Comparison of ENCODE assay signal across 20 mouse cellular contexts in genomic region chr1:134168985-134169697, GRCm38 (mm10). TPM values are rescaled to one million over a fixed set of nuclear protein-coding genes. Genes with fewer than 3 reads are reported as not detected.
"Had no signal": no experiment of that assay in that cellular context is flagged by ENCODE, and none has a peak within 500 bp of the region (broad histone marks: within the 10 kb centered on the region; RNA-seq: fewer than 3 reads in every experiment).

No protein-coding gene starts in this region.

- H3K27ac ChIP-seq: liver, embryonic 14.5 days; midbrain, embryonic 10.5 days; midbrain, embryonic 13.5 days; midbrain, embryonic 15.5 days; neural tube, embryonic 13.5 days; neural tube, embryonic 15.5 days had no signal

- H3K4me2 ChIP-seq: lung, embryonic 14.5 days; midbrain, embryonic 13.5 days; midbrain, embryonic 15.5 days; neural tube, embryonic 13.5 days; neural tube, embryonic 15.5 days had no signal

- ATAC-seq: midbrain, embryonic 13.5 days; midbrain, embryonic 15.5 days had no signal

- DNase-seq: lung, adult 18-20 months; lung, embryonic 14.5 days; lung, postnatal 10 days; lung, postnatal 4 days; retina, postnatal 1 day; right cerebral cortex, adult 18-20 months; right cerebral cortex, postnatal 25 days; right cerebral cortex, postnatal 4 days; thymus, adult 18-20 months; thymus, postnatal 14 days; thymus, postnatal 36 days had no signal

- H3K27me3 ChIP-seq: midbrain, embryonic 13.5 days; midbrain, embryonic 15.5 days; neural tube, embryonic 13.5 days; neural tube, embryonic 15.5 days had no signal

- H3K36me3 ChIP-seq: midbrain, embryonic 10.5 days; midbrain, embryonic 13.5 days; midbrain, embryonic 15.5 days; neural tube, embryonic 13.5 days; neural tube, embryonic 15.5 days had no signal

- H3K9me3 ChIP-seq: midbrain, embryonic 10.5 days; midbrain, embryonic 13.5 days; midbrain, embryonic 15.5 days; neural tube, embryonic 13.5 days; neural tube, embryonic 15.5 days had no signal

- H3K9ac ChIP-seq: liver, embryonic 14.5 days; lung, embryonic 14.5 days; midbrain, embryonic 13.5 days; midbrain, embryonic 15.5 days; neural tube, embryonic 13.5 days; neural tube, embryonic 15.5 days had no signal

- H3K4me3 ChIP-seq: midbrain, embryonic 10.5 days; midbrain, embryonic 13.5 days; midbrain, embryonic 15.5 days; myocyte; neural tube, embryonic 13.5 days; neural tube, embryonic 15.5 days had no signal

- H3K4me1 ChIP-seq: midbrain, embryonic 15.5 days; neural tube, embryonic 13.5 days; neural tube, embryonic 15.5 days had no signal

RNA-seq across cellular contexts. Expression of gene Chil1, which starts 12.8 kb away (rescaled TPM):
- polyA plus RNA-seq: lung, embryonic 14.5 days had no signal

RNA-seq across cellular contexts. Expression of gene Mybph, which starts 24.1 kb away (rescaled TPM):
- total RNA-seq: megakaryocyte-erythroid progenitor cell, adult 5-6 weeks had no signal
- polyA plus RNA-seq: lung, embryonic 14.5 days; stomach, embryonic 14.5 days had no signal

RNA-seq across cellular contexts. Expression of gene Chit1, which starts 58.1 kb away (rescaled TPM):
- total RNA-seq: megakaryocyte-erythroid progenitor cell, adult 5-6 weeks had no signal
- polyA plus RNA-seq: lung, embryonic 14.5 days; midbrain, embryonic 10.5 days; stomach, embryonic 14.5 days had no signal
